Mouse (Mus musculus): ENCODE measurements around the gene Irf2bpl. TPM values are rescaled to one million over a fixed set of nuclear protein-coding genes. Genes with fewer than 3 reads are reported as not detected.

Gene Irf2bpl
- total RNA-seq, 2 experiments from 2014 or later: 0.53 to 2.5 TPM

- ATAC-seq (replicated peaks; ENCODE audit: low FRiP score, poor library complexity, severe bottlenecking): no peak
Measured at GRCm38 (mm10) chr12:86887381-86888129, 3.0 kb upstream of the Irf2bpl start.

DNA sequence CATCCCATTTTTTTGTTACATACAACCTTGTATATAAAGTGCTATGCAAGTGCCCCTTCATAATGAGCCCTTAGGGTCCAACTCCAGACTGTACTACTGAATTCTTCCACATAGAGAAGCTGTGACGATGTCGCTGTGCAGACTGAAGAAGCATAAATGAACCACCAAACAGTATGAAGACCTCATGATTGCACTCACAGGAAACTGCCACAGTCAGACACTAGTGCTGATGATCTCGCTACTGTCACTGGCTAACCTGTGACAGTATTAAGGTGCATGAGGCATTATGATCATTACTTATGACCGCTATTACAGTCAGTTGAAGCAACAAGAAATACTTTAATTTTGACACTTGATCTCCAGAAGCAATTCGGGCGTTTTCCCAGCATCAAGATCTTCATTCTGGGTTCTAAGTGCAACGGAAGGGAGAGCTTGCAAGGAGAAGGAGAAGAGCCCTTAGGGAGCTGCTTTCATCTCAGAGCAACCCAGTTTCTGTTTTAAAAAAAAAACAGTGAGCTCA lies 1.9 kb upstream of the Irf2bpl start:
- no peak for ATAC-seq (replicated peaks; ENCODE audit: low FRiP score, poor library complexity, severe bottlenecking)

- ATAC-seq (replicated peaks; ENCODE audit: low FRiP score, poor library complexity, severe bottlenecking): no peak
Measured at GRCm38 (mm10) chr12:86885746-86886145, 1.1 kb upstream of the Irf2bpl start.

- ATAC-seq (replicated peaks; ENCODE audit: low FRiP score, poor library complexity, severe bottlenecking): no peak
Measured at GRCm38 (mm10) chr12:86885336-86885735, 738 bp upstream of the Irf2bpl start.

DNA sequence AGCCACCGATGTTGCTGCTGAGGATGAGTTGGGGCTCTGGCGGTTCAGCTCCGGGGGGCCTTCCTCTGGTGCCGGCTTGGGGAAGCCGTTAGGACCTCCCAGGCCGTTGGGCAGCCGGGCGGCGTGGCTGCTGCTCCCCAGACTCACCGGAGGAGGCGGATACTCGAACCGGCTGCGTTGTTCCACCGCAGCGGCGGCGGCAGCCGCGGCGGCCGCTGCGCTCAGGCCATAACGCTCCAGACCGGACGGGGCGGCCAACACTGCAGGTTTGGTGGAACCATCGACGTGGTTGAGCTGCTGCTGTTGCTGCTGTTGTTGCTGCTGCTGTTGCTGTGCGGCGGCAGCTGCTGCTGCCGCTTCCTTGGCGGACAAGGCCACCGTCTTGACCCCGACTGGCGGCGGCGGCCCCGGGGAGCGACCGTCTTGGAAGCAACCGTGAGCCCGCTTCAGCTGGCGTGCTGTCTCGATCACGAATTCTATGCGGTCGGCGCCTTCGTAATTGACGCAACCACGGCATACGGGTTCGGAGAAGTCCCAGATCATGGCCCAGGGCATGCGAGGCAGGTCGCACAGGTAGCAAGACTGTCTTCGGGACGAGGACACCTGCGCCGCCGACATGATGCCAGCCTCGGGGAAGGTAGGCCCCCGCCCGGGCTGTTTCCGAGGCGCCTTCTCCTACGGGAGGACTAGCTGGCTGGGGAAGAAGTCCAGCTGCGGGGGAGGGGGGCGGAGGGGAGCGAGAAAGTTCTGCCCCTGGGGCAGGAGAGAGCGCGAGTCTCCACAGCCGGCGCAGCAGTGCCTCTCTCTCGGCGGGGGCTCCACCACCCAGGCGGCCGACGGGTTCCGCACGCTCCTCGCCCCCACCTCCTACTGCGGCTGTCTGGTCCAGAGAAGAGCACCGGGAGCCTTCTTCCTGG lies 1.1 kb downstream of the Irf2bpl start:
- no peak for ATAC-seq (replicated peaks; ENCODE audit: low FRiP score, poor library complexity, severe bottlenecking)

- no peak for ATAC-seq (replicated peaks; ENCODE audit: low FRiP score, poor library complexity, severe bottlenecking)
Measured at GRCm38 (mm10) chr12:86883019-86883279, 1.6 kb downstream of the Irf2bpl start.

DNA sequence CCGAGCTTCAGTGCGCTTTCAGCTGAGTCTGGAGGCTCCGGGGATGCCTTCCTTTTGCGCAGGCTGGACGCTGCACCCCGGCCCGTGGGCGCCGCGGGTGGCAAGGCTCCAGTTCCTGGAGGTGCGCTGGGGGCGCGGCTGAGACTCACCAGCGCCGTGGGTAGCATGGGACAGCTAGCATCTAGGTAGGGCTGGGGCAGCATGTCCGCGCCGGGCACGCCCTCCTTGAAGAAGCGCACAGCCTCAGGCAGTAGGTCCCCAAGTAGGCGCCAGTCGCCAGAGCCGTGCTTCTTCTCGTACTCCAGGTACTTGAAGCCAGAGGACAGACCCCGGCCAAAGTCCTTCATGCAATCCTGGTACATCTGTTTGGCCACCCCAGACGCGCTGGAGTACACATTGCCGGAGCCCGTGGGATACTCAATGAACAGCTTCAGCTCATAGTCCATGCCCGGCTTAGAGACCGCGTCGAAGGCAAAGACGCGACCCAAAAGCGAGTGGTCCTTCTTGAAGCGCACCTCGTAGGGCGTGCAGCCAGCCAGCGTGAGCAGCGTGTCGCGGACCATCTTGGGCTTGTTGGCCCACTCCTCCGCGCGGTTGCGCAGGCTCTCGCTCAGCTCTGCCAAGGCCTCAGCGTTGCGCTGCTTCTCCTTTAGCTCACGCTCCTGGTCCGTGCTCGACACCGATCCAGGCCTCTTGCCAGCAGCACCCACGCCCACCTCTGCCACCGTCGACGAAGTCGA lies 2.1 kb downstream of the Irf2bpl start:
- no peak for ATAC-seq (replicated peaks; ENCODE audit: low FRiP score, poor library complexity, severe bottlenecking)

GRCm38 (mm10) chr12:86881809-86882278 lies 2.8 kb downstream of the Irf2bpl start:
- ATAC-seq (replicated peaks; ENCODE audit: low FRiP score, poor library complexity, severe bottlenecking): no peak; the same call in 1 of the 2 replicates

DNA sequence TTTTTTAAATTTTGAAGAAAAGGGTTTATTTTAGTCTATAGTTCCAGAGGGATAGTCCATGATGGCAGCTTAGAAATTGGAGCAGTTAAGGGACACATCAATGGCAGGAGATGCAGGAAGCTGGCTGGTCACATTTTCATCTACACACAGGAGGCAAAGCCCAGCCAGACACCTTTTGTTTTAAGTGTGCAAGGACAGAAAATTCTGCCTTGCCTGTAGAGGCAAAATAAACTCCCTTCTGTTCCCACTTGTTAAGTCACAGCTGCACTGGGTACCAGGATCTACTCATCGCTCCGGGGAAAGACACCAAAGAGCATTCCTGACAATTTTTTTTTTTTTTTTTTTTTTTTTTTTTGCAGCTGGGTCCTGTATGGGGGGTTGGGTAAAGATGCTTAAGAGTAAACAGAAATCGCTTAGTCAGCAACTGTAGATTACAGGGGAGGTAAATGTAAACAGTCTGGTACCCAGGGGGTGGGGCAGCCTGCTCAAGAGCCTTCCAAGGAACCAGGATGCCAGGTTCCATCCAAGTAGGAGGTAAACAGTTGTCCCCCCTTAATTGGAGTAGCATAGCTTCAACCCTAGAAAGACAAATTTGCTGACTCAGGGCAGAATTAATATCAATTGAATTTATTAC lies 4.4 kb downstream of the Irf2bpl start:
- no peak for ATAC-seq (replicated peaks; ENCODE audit: low FRiP score, poor library complexity, severe bottlenecking)

DNA sequence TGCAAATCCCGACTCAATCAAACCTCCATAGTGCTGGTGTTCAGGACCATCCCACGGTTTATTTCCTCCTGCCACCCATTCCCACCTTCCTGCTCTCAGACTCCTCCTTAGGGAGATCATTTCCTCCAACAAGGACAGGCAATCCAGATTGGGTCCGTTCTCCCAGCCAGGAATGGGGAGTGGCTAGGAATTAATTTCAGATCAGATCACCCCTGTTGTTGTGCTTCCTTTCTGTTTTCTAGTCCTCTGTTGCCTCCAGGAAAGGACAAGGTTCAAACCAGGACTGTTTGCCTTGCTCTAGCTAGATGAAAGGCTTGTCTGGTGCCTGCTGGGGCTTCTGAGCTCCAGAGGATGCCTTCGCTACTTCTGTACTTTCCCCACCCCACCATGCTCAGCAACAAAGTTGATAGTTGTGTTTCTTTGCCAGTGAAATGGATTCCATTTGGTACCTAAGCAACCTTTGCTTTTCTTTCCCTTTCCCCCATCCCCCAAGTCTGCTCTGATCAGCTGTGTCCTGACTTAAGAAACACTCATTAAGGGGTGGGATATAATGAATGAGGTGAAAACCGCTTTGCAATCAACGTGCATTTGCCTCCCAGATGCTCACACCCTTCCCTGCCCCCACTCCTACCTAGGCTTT lies 5.0 kb downstream of the Irf2bpl start:
- no peak for ATAC-seq (replicated peaks; ENCODE audit: low FRiP score, poor library complexity, severe bottlenecking)

- no peak for ATAC-seq (replicated peaks; ENCODE audit: low FRiP score, poor library complexity, severe bottlenecking)
Measured at GRCm38 (mm10) chr12:86878426-86879353, 5.9 kb downstream of the Irf2bpl start.

DNA sequence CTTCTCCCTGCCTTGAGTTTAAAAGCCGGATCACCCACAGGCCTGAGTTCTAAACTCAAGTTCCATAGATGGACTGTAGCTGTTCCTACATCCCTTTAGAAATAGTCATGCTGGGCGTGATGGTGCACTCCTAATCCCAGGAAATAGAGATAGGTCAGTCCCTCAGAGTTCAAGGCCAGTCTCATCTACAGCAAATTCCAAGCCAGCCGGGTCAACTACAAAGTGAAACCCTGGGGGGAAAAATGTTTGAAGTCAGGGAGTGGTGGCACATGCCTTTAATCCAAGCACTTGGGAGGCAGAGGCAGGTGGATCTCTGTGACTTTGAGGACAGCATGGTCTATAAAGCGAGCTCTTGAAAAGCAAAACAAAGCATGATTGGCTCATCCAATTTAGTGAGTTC lies 7.6 kb downstream of the Irf2bpl start:
- ATAC-seq (replicated peaks; ENCODE audit: low FRiP score, poor library complexity, severe bottlenecking): no peak

- ATAC-seq (replicated peaks; ENCODE audit: low FRiP score, poor library complexity, severe bottlenecking): no peak
Measured at GRCm38 (mm10) chr12:86876116-86876515, 8.5 kb downstream of the Irf2bpl start.

DNA sequence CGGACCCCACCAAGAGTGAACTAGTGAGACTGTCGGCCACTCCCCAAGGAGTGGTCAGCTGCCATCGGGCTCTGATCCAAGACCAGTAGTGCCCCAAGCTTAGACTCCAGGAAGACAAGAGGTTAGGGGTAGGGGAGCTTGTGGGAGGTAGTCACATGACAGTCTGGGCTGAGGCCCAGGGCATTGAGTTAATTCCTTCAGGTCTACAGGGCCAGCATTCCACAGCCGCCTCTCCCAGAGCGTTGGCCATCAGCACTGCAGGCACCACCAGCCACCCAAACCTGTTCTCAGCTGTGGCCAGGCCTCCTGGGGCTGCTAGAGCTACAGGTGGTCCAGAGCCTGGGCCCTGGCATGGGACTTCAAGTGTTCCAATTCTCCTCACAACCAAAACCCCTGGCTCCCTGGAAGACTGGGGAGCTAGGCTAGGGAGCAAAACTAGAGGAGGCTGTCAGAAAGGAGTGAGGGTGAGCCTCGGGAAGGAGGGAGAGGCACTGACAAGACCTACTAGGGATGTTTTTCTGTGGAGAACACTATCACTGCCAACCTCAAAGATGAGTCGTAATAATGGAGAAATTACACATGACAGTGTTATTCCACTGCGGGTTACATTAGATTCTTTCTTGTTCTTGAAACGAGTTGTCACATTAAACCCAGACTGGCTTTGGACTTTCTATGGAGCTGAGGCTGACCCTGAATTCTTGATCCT lies 12.1 kb downstream of the Irf2bpl start:
- ATAC-seq (replicated peaks; ENCODE audit: low FRiP score, poor library complexity, severe bottlenecking): no peak

- ATAC-seq (replicated peaks; ENCODE audit: low FRiP score, poor library complexity, severe bottlenecking): no peak
Measured at GRCm38 (mm10) chr12:86871666-86872334, 12.8 kb downstream of the Irf2bpl start.

DNA sequence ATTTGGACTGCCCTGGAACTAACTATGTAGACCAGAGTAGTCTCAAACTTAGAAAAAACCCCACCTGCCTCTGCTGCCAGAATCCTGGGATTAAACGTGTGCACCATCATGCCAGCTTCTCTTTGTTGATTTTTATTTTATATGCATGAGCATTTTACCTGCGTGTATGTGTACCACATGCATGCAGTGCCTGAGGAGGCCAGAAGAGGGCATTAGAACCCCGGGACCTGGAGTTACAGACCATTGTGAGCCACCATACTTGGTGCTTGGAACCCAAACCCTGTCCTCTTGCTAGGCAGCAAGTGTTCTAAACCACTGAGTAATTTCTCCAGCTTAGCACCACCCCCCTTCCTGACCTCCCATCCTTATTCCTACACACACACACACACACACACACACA lies 13.6 kb downstream of the Irf2bpl start:
- no peak for ATAC-seq (replicated peaks; ENCODE audit: low FRiP score, poor library complexity, severe bottlenecking)

- ATAC-seq (replicated peaks; ENCODE audit: low FRiP score, poor library complexity, severe bottlenecking): no peak
Measured at GRCm38 (mm10) chr12:86869761-86870160, 14.8 kb downstream of the Irf2bpl start.

Data from erythroid progenitor cell, adult 5-6 weeks (primary cell).